Mouse (Mus musculus): ENCODE measurements at regions not wholly inside any gene's neighbourhood (a gene's known extent, or its start where the extent isn't known, plus 50 kb on each side); places are given as distances from the start of the nearest gene placed in this dataset.

GRCm38 (mm10) chr2:170662069-170662980 lies 60.5 kb upstream of the 4930470P17Rik start:
- H3K4me2 ChIP-seq (replicated peaks; ENCODE audit: low read depth, low read length, severe bottlenecking) = no peak overlapping the region
- no peak for TF ChIP-seq POLR2A (IDR thresholded peaks at IDR 0.05; ENCODE audit: borderline replicate concordance, extremely low read depth, insufficient read depth, insufficient read length)
- no peaks in the 10 kb centered on the region for H3K36me3 ChIP-seq (ENCODE audit: control insufficient read depth, insufficient read depth, low read length)
- no peak overlapping the region for H3K27ac ChIP-seq (replicated peaks; ENCODE audit: low read depth, low read length)
- no peaks in the 10 kb centered on the region for H3K9me3 ChIP-seq (ENCODE audit: control insufficient read depth, low read length)
- H3K9ac ChIP-seq (ENCODE audit: low read depth, low read length, severe bottlenecking) = no peak overlapping the region
- ATAC-seq (ENCODE audit: low FRiP score, low read depth) (no peak), DNase-seq (ENCODE audit: low spot score) (no peak)
- H3K4me3 ChIP-seq (replicated peaks; ENCODE audit: low read length) = no peak overlapping the region
- 81% methylated on average over 25 of the region's 25 CpGs for WGBS
- H3K4me1 ChIP-seq (ENCODE audit: control insufficient read depth, insufficient read depth, low read length) = peaks cover 10% of the 10 kb centered on the region
- no peaks in the 10 kb centered on the region for H3K27me3 ChIP-seq (ENCODE audit: control insufficient read depth, insufficient read depth, low read length)

GRCm38 (mm10) chr2:170659291-170659690 lies 57.5 kb upstream of the 4930470P17Rik start:
- H3K4me2 ChIP-seq (replicated peaks; ENCODE audit: low read depth, low read length, severe bottlenecking) = no peak overlapping the region
- no peak overlapping the region for H3K9ac ChIP-seq (ENCODE audit: low read depth, low read length, severe bottlenecking)
- H3K27ac ChIP-seq (replicated peaks; ENCODE audit: low read depth, low read length) = no peak overlapping the region
- no peaks in the 10 kb centered on the region for H3K36me3 ChIP-seq (ENCODE audit: control insufficient read depth, insufficient read depth, low read length)
- no peaks in the 10 kb centered on the region for H3K9me3 ChIP-seq (ENCODE audit: control insufficient read depth, low read length)
- 77% methylated on average over 8 of the region's 8 CpGs for WGBS
- H3K4me3 ChIP-seq (replicated peaks; ENCODE audit: low read length) = no peak overlapping the region
- DNase-seq (ENCODE audit: low spot score) (no peak), ATAC-seq (ENCODE audit: low FRiP score, low read depth) (no peak)
- TF ChIP-seq POLR2A (IDR thresholded peaks at IDR 0.05; ENCODE audit: borderline replicate concordance, extremely low read depth, insufficient read depth, insufficient read length) = no peak
- H3K27me3 ChIP-seq (ENCODE audit: control insufficient read depth, insufficient read depth, low read length) = no peaks in the 10 kb centered on the region
- H3K4me1 ChIP-seq (ENCODE audit: control insufficient read depth, insufficient read depth, low read length) = peaks cover 13% of the 10 kb centered on the region

GRCm38 (mm10) chr2:170658520-170658919 lies 56.7 kb upstream of the 4930470P17Rik start:
- no peak overlapping the region for H3K4me3 ChIP-seq (replicated peaks; ENCODE audit: low read length)
- H3K36me3 ChIP-seq (ENCODE audit: control insufficient read depth, insufficient read depth, low read length) = no peaks in the 10 kb centered on the region
- no peaks in the 10 kb centered on the region for H3K27me3 ChIP-seq (ENCODE audit: control insufficient read depth, insufficient read depth, low read length)
- TF ChIP-seq POLR2A (IDR thresholded peaks at IDR 0.05; ENCODE audit: borderline replicate concordance, extremely low read depth, insufficient read depth, insufficient read length) = no peak
- no peaks in the 10 kb centered on the region for H3K9me3 ChIP-seq (ENCODE audit: control insufficient read depth, low read length)
- no peak overlapping the region for H3K27ac ChIP-seq (replicated peaks; ENCODE audit: low read depth, low read length)
- DNase-seq (ENCODE audit: low spot score) = no peak
- H3K4me1 ChIP-seq (ENCODE audit: control insufficient read depth, insufficient read depth, low read length) = peaks cover 13% of the 10 kb centered on the region
- H3K4me2 ChIP-seq (replicated peaks; ENCODE audit: low read depth, low read length, severe bottlenecking) = no peak overlapping the region
- WGBS = 19% methylated on average over 7 of the region's 7 CpGs
- peak; percentile 21; the same call in 1 of the 2 replicates for ATAC-seq (ENCODE audit: low FRiP score, low read depth)
- H3K9ac ChIP-seq (ENCODE audit: low read depth, low read length, severe bottlenecking) = no peak overlapping the region

GRCm38 (mm10) chr2:170657821-170658221 lies 56.0 kb upstream of the 4930470P17Rik start:
- ATAC-seq (ENCODE audit: low FRiP score, low read depth) = peak; percentile 50; the same call in 1 of the 2 replicates
- H3K4me2 ChIP-seq (replicated peaks; ENCODE audit: low read depth, low read length, severe bottlenecking) = no peak overlapping the region
- no peak for TF ChIP-seq POLR2A (IDR thresholded peaks at IDR 0.05; ENCODE audit: borderline replicate concordance, extremely low read depth, insufficient read depth, insufficient read length)
- DNase-seq (ENCODE audit: low spot score) = peak; percentile 42
- H3K4me1 ChIP-seq (ENCODE audit: control insufficient read depth, insufficient read depth, low read length) = peaks cover 13% of the 10 kb centered on the region
- 0 out of 2 replicates have a peak overlapping the region, but pooled peaks have one; percentile 34 for H3K9ac ChIP-seq (ENCODE audit: low read depth, low read length, severe bottlenecking)
- H3K27me3 ChIP-seq (ENCODE audit: control insufficient read depth, insufficient read depth, low read length) = no peaks in the 10 kb centered on the region
- 6% methylated on average over 7 of the region's 7 CpGs for WGBS
- H3K4me3 ChIP-seq (replicated peaks; ENCODE audit: low read length) = no peak overlapping the region
- no peaks in the 10 kb centered on the region for H3K36me3 ChIP-seq (ENCODE audit: control insufficient read depth, insufficient read depth, low read length)
- no peaks in the 10 kb centered on the region for H3K9me3 ChIP-seq (ENCODE audit: control insufficient read depth, low read length)
- 0 out of 2 replicates have a peak overlapping the region, but pooled peaks have one; percentile 43 for H3K27ac ChIP-seq (replicated peaks; ENCODE audit: low read depth, low read length)

- WGBS = 67% methylated on average over 11 of the region's 11 CpGs
- Histone ChIP-seq H3K27me3 (ENCODE audit: control insufficient read depth, insufficient read depth, low read length) (no peaks in the 10 kb centered on the region), H3K4me1 (ENCODE audit: control insufficient read depth, insufficient read depth, low read length) (peaks cover under 1% of the 10 kb centered on the region; the same call in 1 of the 2 replicates), H3K36me3 (ENCODE audit: control insufficient read depth, insufficient read depth, low read length) (no peaks in the 10 kb centered on the region), H3K9ac (ENCODE audit: low read depth, low read length, severe bottlenecking) (no peak overlapping the region), H3K9me3 (ENCODE audit: control insufficient read depth, low read length) (no peaks in the 10 kb centered on the region), H3K27ac (replicated peaks; ENCODE audit: low read depth, low read length) (no peak overlapping the region), H3K4me3 (replicated peaks; ENCODE audit: low read length) (no peak overlapping the region), H3K4me2 (replicated peaks; ENCODE audit: low read depth, low read length, severe bottlenecking) (no peak overlapping the region)
- DNase-seq (ENCODE audit: low spot score) = peak; percentile 22
- ATAC-seq (ENCODE audit: low FRiP score, low read depth) = no peak
- no peak for TF ChIP-seq POLR2A (IDR thresholded peaks at IDR 0.05; ENCODE audit: borderline replicate concordance, extremely low read depth, insufficient read depth, insufficient read length)
Measured at GRCm38 (mm10) chr2:170652128-170652527, 50.3 kb upstream of the 4930470P17Rik start.
